Mouse (Mus musculus) E14TG2a.4 (cell line): Measurements from ENCODE around the gene Prss8.

Experiments used
- CTCF ChIP-seq: conservative IDR thresholded peaks from 2 replicates; pipeline ENCODE4 v1.5.1; 2014; ENCODE audit warnings: low read length
- NANOG ChIP-seq: IDR thresholded peaks from 2 replicates; pipeline ENCODE4 v1.6.1; 2014; ENCODE audit warnings: borderline replicate concordance, low read length, mixed read lengths

DNA sequence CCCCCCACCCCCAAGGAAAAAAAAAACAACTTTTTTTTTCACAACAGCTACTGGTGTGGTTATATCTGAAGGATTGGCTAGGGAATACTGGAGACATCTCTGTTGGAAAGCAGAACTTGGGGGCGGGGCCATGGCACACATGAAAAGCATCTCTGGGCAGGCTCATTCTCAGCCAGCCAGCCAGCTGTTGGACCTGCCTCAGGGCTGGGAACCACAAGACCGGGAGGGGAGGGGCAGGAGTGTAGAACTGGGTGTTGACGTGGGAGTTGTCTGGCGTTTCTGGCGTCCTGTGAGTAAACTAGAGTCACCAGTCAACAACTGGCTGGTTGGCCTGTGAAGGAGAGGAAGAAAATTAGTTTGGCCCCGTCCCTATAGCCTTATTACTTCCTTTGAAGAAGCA, 44.0 kb downstream of the Prss8 start:
- TF ChIP-seq NANOG, result no peak
- no peak for TF ChIP-seq CTCF
